27 mouse cellular contexts compared by ENCODE assay signal in the genomic region with DNA sequence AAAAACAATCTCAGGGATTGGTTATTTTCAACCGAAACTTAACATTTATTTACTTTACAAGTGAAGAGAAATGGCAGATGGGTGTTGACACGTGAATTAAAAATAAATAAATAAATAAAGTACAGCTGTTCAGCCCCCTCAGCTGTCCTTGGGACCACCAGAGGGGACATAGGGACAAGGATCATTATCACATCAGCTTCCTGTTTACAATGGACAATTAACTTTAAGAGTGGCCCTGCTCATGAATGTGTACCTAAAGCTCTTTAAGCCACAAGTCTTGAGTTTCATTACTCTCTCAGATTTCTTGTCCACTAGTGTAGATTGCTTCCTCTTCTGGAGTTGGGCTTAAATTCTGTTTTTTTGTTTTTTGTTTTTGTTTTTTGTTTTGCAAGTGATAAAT. TPM values are rescaled to one million over a fixed set of nuclear protein-coding genes. Genes with fewer than 3 reads are reported as not detected.
"Had no signal": no experiment of that assay in that cellular context is flagged by ENCODE, and none has a peak within 500 bp of the region (broad histone marks: within the 10 kb centered on the region; RNA-seq: fewer than 3 reads in every experiment).

No protein-coding gene starts in this region.

- H3K27ac ChIP-seq: embryonic facial prominence, embryonic 10.5 days; embryonic facial prominence, embryonic 12.5 days; embryonic facial prominence, embryonic 13.5 days; embryonic facial prominence, embryonic 15.5 days; forebrain, embryonic 10.5 days; forebrain, embryonic 12.5 days; forebrain, embryonic 13.5 days; forebrain, embryonic 15.5 days; gastrocnemius, adult 2 months had no signal

- H3K4me3 ChIP-seq: embryonic facial prominence, embryonic 10.5 days; embryonic facial prominence, embryonic 12.5 days; embryonic facial prominence, embryonic 13.5 days; embryonic facial prominence, embryonic 15.5 days; erythroblast, embryonic 14.5 days; forebrain, embryonic 10.5 days; forebrain, embryonic 12.5 days; forebrain, embryonic 13.5 days; forebrain, embryonic 15.5 days; gastrocnemius, adult 2 months had no signal

- H3K4me1 ChIP-seq: embryonic facial prominence, embryonic 10.5 days; embryonic facial prominence, embryonic 12.5 days; embryonic facial prominence, embryonic 13.5 days; embryonic facial prominence, embryonic 15.5 days; forebrain, embryonic 10.5 days; forebrain, embryonic 12.5 days; forebrain, embryonic 13.5 days; forebrain, embryonic 15.5 days had no signal

- H3K4me2 ChIP-seq: embryonic facial prominence, embryonic 12.5 days; embryonic facial prominence, embryonic 13.5 days; embryonic facial prominence, embryonic 15.5 days; forebrain, embryonic 12.5 days; forebrain, embryonic 13.5 days; forebrain, embryonic 15.5 days had no signal

- H3K9me3 ChIP-seq: embryonic facial prominence, embryonic 10.5 days; embryonic facial prominence, embryonic 12.5 days; embryonic facial prominence, embryonic 13.5 days; embryonic facial prominence, embryonic 15.5 days; forebrain, embryonic 10.5 days; forebrain, embryonic 12.5 days; forebrain, embryonic 13.5 days; forebrain, embryonic 15.5 days had no signal

- H3K36me3 ChIP-seq: embryonic facial prominence, embryonic 10.5 days; embryonic facial prominence, embryonic 12.5 days; embryonic facial prominence, embryonic 13.5 days; embryonic facial prominence, embryonic 15.5 days; forebrain, embryonic 10.5 days; forebrain, embryonic 12.5 days; forebrain, embryonic 15.5 days had no signal

- H3K27me3 ChIP-seq: embryonic facial prominence, embryonic 12.5 days; embryonic facial prominence, embryonic 13.5 days; embryonic facial prominence, embryonic 15.5 days; forebrain, embryonic 12.5 days; forebrain, embryonic 13.5 days; forebrain, embryonic 15.5 days had no signal

- DNase-seq: cerebellum, adult 2 months; cerebellum, adult 8-10 months; cerebellum, adult 9-10 months; cerebellum, adult 9-11 months; cerebellum, postnatal 10 days; cerebellum, postnatal 14 days; cerebellum, postnatal 25 days; cerebellum, postnatal 36 days; embryo, embryonic 11 days; forebrain, postnatal 0 days; gastrocnemius, adult 2 months; gastrocnemius, postnatal 10 days; gastrocnemius, postnatal 14 days; gastrocnemius, postnatal 25 days; gastrocnemius, postnatal 36 days; heart, adult 18-20 months had no signal

- H3K9ac ChIP-seq: embryonic facial prominence, embryonic 12.5 days; embryonic facial prominence, embryonic 13.5 days; embryonic facial prominence, embryonic 15.5 days; forebrain, embryonic 12.5 days; forebrain, embryonic 13.5 days; forebrain, embryonic 15.5 days; forebrain, postnatal 0 days had no signal

- ATAC-seq: forebrain, embryonic 13.5 days; forebrain, embryonic 14.5 days; forebrain, embryonic 15.5 days; forebrain, embryonic 16.5 days; forebrain, postnatal 0 days had no signal

RNA-seq across cellular contexts. Expression of gene Slc8a1, which starts 12.5 kb away (rescaled TPM):
- polyA plus RNA-seq: erythroblast, embryonic 14.5 days had no signal
